Mouse (Mus musculus): ENCODE data around the gene Cercam. TPM values are rescaled to one million over a fixed set of nuclear protein-coding genes. Genes with fewer than 3 reads are reported as not detected.

Cercam gene
- polyA plus RNA-seq, 1 experiment from 2014 or later = 29.6 TPM

- 85% methylated on average over 2 of the region's 2 CpGs for WGBS
- Histone ChIP-seq H3K36me3 (peaks cover 81% of the 10 kb centered on the region), H3K9me3 (no peaks in the 10 kb centered on the region), H3K9ac (no peak overlapping the region), H3K27ac (no peak overlapping the region), H3K4me1 (no peaks in the 10 kb centered on the region), H3K4me3 (no peak overlapping the region), H3K4me2 (no peak overlapping the region), H3K27me3 (no peaks in the 10 kb centered on the region)
- no peak for ATAC-seq (ENCODE audit: insufficient number of reproducible peaks, insufficient read depth, low FRiP score, low TSS enrichment, low read depth)
Measured at GRCm38 (mm10) chr2:29910042-29910441, 41.1 kb downstream of the Cercam start.

- Histone ChIP-seq H3K9me3 (no peaks in the 10 kb centered on the region), H3K27me3 (no peaks in the 10 kb centered on the region), H3K4me1 (no peaks in the 10 kb centered on the region), H3K36me3 (peaks cover 84% of the 10 kb centered on the region), H3K9ac (no peak overlapping the region), H3K4me2 (no peak overlapping the region), H3K4me3 (no peak overlapping the region), H3K27ac (no peak overlapping the region)
- ATAC-seq (ENCODE audit: insufficient number of reproducible peaks, insufficient read depth, low FRiP score, low TSS enrichment, low read depth) = no peak
- WGBS = 91% methylated on average over 11 of the region's 11 CpGs
Measured at GRCm38 (mm10) chr2:29917621-29918020, 48.7 kb downstream of the Cercam start.

GRCm38 (mm10) chr2:29922011-29922410, 53.0 kb downstream of the Cercam start:
- H3K27me3 ChIP-seq = no peaks in the 10 kb centered on the region

GRCm38 (mm10) chr2:29926542-29926941, 57.6 kb downstream of the Cercam start:
- H3K4me1 ChIP-seq = no peaks in the 10 kb centered on the region
- peaks cover 95% of the 10 kb centered on the region for H3K36me3 ChIP-seq
- H3K27me3 ChIP-seq = no peaks in the 10 kb centered on the region
- WGBS = 88% methylated on average over 5 of the region's 5 CpGs
- ATAC-seq (ENCODE audit: insufficient number of reproducible peaks, insufficient read depth, low FRiP score, low TSS enrichment, low read depth) = no peak
- H3K9me3 ChIP-seq = no peaks in the 10 kb centered on the region
- H3K9ac ChIP-seq = no peak overlapping the region
- no peak overlapping the region for H3K4me2 ChIP-seq
- H3K27ac ChIP-seq = no peak overlapping the region
- no peak overlapping the region for H3K4me3 ChIP-seq

More at GRCm38 (mm10) chr2:29922011-29922410, 53.0 kb downstream of the Cercam start:
- Histone ChIP-seq H3K9ac (no peak overlapping the region), H3K27ac (no peak overlapping the region), H3K4me2 (no peak overlapping the region), H3K9me3 (no peaks in the 10 kb centered on the region), H3K36me3 (peaks cover 88% of the 10 kb centered on the region), H3K4me3 (no peak overlapping the region), H3K4me1 (no peaks in the 10 kb centered on the region)
- no peak for ATAC-seq (ENCODE audit: insufficient number of reproducible peaks, insufficient read depth, low FRiP score, low TSS enrichment, low read depth)
- WGBS = 78% methylated on average over 11 of the region's 11 CpGs

GRCm38 (mm10) chr2:29930506-29930905, 61.5 kb downstream of the Cercam start:
- WGBS = 83% methylated on average over 10 of the region's 10 CpGs
- Histone ChIP-seq H3K9me3 (no peaks in the 10 kb centered on the region), H3K4me1 (no peaks in the 10 kb centered on the region), H3K4me3 (no peak overlapping the region), H3K36me3 (peaks cover 56% of the 10 kb centered on the region), H3K9ac (no peak overlapping the region), H3K27me3 (no peaks in the 10 kb centered on the region), H3K4me2 (no peak overlapping the region), H3K27ac (no peak overlapping the region)
- ATAC-seq (ENCODE audit: insufficient number of reproducible peaks, insufficient read depth, low FRiP score, low TSS enrichment, low read depth) = no peak

DNA sequence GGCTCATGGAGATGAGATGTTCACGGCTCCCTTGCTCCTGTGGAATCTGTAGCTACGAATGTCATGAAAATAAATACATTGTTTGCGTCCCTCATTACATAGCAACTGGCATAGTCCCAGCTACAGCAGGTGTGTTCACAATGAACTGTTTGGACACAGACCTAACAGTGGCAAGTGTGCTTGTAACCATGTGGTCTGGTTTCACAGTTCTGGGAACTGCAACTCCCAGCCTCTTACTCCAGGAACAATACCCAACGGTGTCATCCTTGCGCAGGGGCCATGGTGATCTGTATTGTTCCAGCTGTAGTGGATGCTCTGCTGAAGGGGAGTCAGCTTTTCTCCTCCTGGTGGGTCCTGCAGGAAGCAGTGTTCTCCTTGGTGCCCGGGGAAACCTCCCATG, 62.2 kb downstream of the Cercam start:
- no peak overlapping the region for H3K4me2 ChIP-seq
- peaks cover 5% of the 10 kb centered on the region for H3K4me1 ChIP-seq
- H3K36me3 ChIP-seq = peaks cover 49% of the 10 kb centered on the region
- H3K27ac ChIP-seq = no peak overlapping the region
- no peaks in the 10 kb centered on the region for H3K27me3 ChIP-seq
- H3K9ac ChIP-seq = no peak overlapping the region
- no peak overlapping the region for H3K4me3 ChIP-seq
- ATAC-seq (ENCODE audit: insufficient number of reproducible peaks, insufficient read depth, low FRiP score, low TSS enrichment, low read depth) = no peak
- no peaks in the 10 kb centered on the region for H3K9me3 ChIP-seq
- WGBS = 90% methylated on average over 6 of the region's 6 CpGs

Small RNA genes within 50 kb of the gene (microRNA-seq; reads per million reads assigned to microRNA genes)
- gene Mir219a-2 (not detected), gene Mir219b (not detected)

Other genes starting within 250 kb of the Cercam start
- 14.4 and 15.0 TPM in 2 replicates for gene Rapgef1, start 249.4 kb upstream of the Cercam start, polyA plus RNA-seq (2015; fragmentation: Nextera tagmentation; extraction: Ambion mirVana)
- not detected in 2 replicates for gene Gm13420, start 117.5 kb upstream of the Cercam start, polyA plus RNA-seq (2015; fragmentation: Nextera tagmentation; extraction: Ambion mirVana)
- 0.81 TPM in 1 of 2 replicates, not detected in the other for gene Gm13547, start 109.9 kb upstream of the Cercam start, polyA plus RNA-seq (2015; fragmentation: Nextera tagmentation; extraction: Ambion mirVana)
- gene Coq4, start 81.7 kb upstream of the Cercam start, polyA plus RNA-seq (2015; fragmentation: Nextera tagmentation; extraction: Ambion mirVana) = 31.1 and 31.7 TPM in 2 replicates
- 43.4 and 49.4 TPM in 2 replicates for gene Trub2, start 80.7 kb upstream of the Cercam start, polyA plus RNA-seq (2015; fragmentation: Nextera tagmentation; extraction: Ambion mirVana)
- 16.7 and 17.0 TPM in 2 replicates for gene Slc27a4, start 66.5 kb upstream of the Cercam start, polyA plus RNA-seq (2015; fragmentation: Nextera tagmentation; extraction: Ambion mirVana)
- gene Urm1, start 49.1 kb upstream of the Cercam start, polyA plus RNA-seq (2015; fragmentation: Nextera tagmentation; extraction: Ambion mirVana) = 23.4 and 26.3 TPM in 2 replicates
- gene Odf2, start 20.1 kb downstream of the Cercam start, polyA plus RNA-seq (2015; fragmentation: Nextera tagmentation; extraction: Ambion mirVana) = 79.8 and 85.3 TPM in 2 replicates
- gene Gle1, start 66.3 kb downstream of the Cercam start, polyA plus RNA-seq (2015; fragmentation: Nextera tagmentation; extraction: Ambion mirVana) = 70.1 and 76.8 TPM in 2 replicates
- 74.3 and 78.3 TPM in 2 replicates for gene Sptan1, start 96.4 kb downstream of the Cercam start, polyA plus RNA-seq (2015; fragmentation: Nextera tagmentation; extraction: Ambion mirVana)
- 46.5 and 46.9 TPM in 2 replicates for gene Wdr34, start 179.7 kb downstream of the Cercam start, polyA plus RNA-seq (2015; fragmentation: Nextera tagmentation; extraction: Ambion mirVana)
- 538 and 545 TPM in 2 replicates for gene Set, start 188.2 kb downstream of the Cercam start, polyA plus RNA-seq (2015; fragmentation: Nextera tagmentation; extraction: Ambion mirVana)
- 7.6 and 11.4 TPM in 2 replicates for gene Pkn3, start 208.5 kb downstream of the Cercam start, polyA plus RNA-seq (2015; fragmentation: Nextera tagmentation; extraction: Ambion mirVana)
- gene Zdhhc12, start 224.5 kb downstream of the Cercam start, polyA plus RNA-seq (2015; fragmentation: Nextera tagmentation; extraction: Ambion mirVana) = 24.0 and 25.3 TPM in 2 replicates